Mouse (Mus musculus) liver, adult 2 months (tissue): ENCODE measurements around the gene Brinp1. TPM values are rescaled to one million over a fixed set of nuclear protein-coding genes. Genes with fewer than 3 reads are reported as not detected.

Experiments used
- DNase-seq: peaks from one replicate; pipeline ENCODE4 v3.0.0-alpha.2; 2011; ENCODE audit warnings: low read depth, low spot score; ENCODE audit errors: extremely low read depth
- H3K27ac ChIP-seq: fragments of 200-500 bp; replicated peaks from 2 replicates; pipeline ENCODE4 v1.5.1; 2012; ENCODE audit warnings: low read depth, mild to moderate bottlenecking, control low read depth, inconsistent platforms, low read length; ENCODE audit not compliant: insufficient read depth
- H3K27me3 ChIP-seq: fragments of 200-500 bp; 2 replicates; pipeline ENCODE4 v1.6.1; 2012; ENCODE audit warnings: mild to moderate bottlenecking, moderate library complexity, low read length, inconsistent platforms; ENCODE audit not compliant: control insufficient read depth, insufficient read depth
- H3K36me3 ChIP-seq: fragments of 200-500 bp; 2 replicates; pipeline ENCODE4 v1.6.1; 2012; ENCODE audit warnings: low read length, inconsistent platforms; ENCODE audit not compliant: control insufficient read depth, insufficient read depth
- H3K4me1 ChIP-seq: fragments of 200-500 bp; 2 replicates; pipeline ENCODE4 v1.6.1; 2011; ENCODE audit warnings: low read length; ENCODE audit not compliant: control insufficient read depth, insufficient read depth
- H3K4me3 ChIP-seq: fragments of 200-500 bp; 2 replicates; pipeline ENCODE4 v1.5.1; 2011; ENCODE audit warnings: low read depth, mild to moderate bottlenecking, control low read depth, low read length, moderate library complexity; ENCODE audit not compliant: insufficient read depth
- H3K79me2 ChIP-seq: fragments of 200-500 bp; 2 replicates; pipeline ENCODE4 v1.6.1; 2012; ENCODE audit warnings: inconsistent platforms, mild to moderate bottlenecking, low read length, moderate library complexity; ENCODE audit not compliant: control insufficient read depth, insufficient read depth
- H3K9ac ChIP-seq: fragments of 200-500 bp; 2 replicates; pipeline ENCODE4 v1.6.1; 2012; ENCODE audit warnings: low read depth, mild to moderate bottlenecking, control low read depth, inconsistent platforms, low read length
- CTCF ChIP-seq: fragments of 200-500 bp; IDR thresholded peaks from 2 replicates; pipeline ENCODE4 v1.5.1; 2011; ENCODE audit warnings: low read depth, low read length, control low read depth
- POLR2A ChIP-seq: fragments of 200-500 bp; IDR thresholded peaks from 2 replicates; pipeline ENCODE4 v1.6.1; 2011; ENCODE audit warnings: low read length, control low read depth; ENCODE audit not compliant: insufficient read depth; ENCODE audit errors: extremely low read depth
- WGBS: fragments of 180-500 bp; shearing (Covaris S2); methylation state at CpG from one replicate; pipeline ENCODE4 v1.1.7; 2018; 5-methylcytosine and 5-hydroxymethylcytosine counted together
- polyA plus RNA-seq: library from polyadenylated mRNA; depleted of rRNA; stranded (reverse); fragments of >200 nt; gene quantifications from 2 replicates; pipeline ENCODE4 v1.2.3, GENCODE M21; 2012
- total RNA-seq: library from RNA; depleted of rRNA; stranded (reverse); fragments of >200 nt; gene quantifications from 2 replicates; pipeline ENCODE4 v1.2.3, GENCODE M21; 2014

The Brinp1 gene
- total and polyA plus RNA-seq, 2 experiments, result not detected

DNA sequence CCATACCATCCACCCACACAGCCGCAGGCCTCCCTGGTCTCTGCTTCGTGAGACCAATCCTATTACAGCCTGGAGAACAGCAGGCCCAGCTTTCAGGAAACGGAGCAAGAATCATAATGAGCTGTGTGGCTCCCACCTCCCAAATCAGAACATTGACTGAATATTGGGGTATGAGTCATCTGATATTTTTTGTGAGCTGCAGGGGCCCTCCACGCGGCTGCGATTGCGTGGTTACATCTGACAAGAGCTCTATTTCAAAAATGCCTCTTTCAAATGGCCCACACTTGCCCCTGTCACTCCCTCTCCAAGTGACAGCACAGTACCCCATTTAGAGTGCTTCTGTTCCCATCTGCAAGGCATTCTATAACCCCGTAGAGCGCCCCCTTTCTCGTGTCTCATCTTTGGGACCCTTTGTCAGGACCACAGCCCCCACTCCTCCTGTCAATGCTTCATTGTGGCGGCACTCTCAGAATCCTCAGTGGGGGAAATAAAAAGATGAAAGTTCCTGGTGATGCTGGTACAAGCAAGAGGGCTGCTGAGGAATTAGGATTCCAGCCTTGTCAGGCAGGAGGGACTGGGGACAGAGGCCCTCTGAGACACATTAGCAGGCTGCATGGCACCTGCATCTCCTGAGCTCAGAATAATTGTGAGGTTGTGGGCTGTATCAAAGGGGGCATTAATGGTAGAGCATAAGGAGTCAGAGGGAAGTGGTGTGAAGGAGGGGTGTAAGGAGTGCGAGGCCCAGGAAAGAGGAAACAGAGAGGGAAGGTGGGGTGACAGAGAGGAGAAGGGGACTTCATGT lies 188.2 kb downstream of the Brinp1 start:
- no peak for DNase-seq
- Histone ChIP-seq H3K4me3 (no peak overlapping the region), H3K36me3 (no peaks in the 10 kb centered on the region), H3K27ac (no peak overlapping the region), H3K4me1 (no peaks in the 10 kb centered on the region), H3K79me2 (no peaks in the 10 kb centered on the region), H3K27me3 (no peaks in the 10 kb centered on the region), H3K9ac (no peak overlapping the region)
- TF ChIP-seq CTCF (no peak), POLR2A (no peak)
- WGBS, result 78% methylated on average over 12 of the region's 12 CpGs

DNA sequence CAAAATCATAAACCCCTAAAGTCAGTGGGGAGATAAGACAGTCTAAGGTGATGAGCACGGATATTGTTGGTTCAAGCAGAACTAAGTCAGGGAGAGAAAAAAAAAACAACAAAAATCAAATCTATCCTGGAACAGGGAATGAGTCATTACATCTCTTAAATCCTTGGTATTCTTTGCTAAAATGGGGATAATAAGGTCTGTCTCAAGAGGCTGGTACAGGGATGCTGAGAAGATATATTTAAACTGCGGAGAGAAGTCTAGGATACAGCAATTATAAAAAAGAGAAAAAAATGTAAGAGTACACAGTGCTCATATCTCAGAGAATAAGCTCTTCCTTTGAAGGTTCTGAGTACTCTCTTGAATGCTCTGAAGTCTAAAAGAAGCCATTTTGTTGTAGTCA lies 189.3 kb downstream of the Brinp1 start:
- no peak for DNase-seq
- Histone ChIP-seq H3K79me2 (no peaks in the 10 kb centered on the region), H3K27me3 (no peaks in the 10 kb centered on the region), H3K4me1 (no peaks in the 10 kb centered on the region), H3K27ac (no peak overlapping the region), H3K9ac (no peak overlapping the region), H3K36me3 (no peaks in the 10 kb centered on the region), H3K4me3 (no peak overlapping the region)
- TF ChIP-seq POLR2A (no peak), CTCF (no peak)
- WGBS, result 87% methylated on average over 2 of the region's 2 CpGs

DNA sequence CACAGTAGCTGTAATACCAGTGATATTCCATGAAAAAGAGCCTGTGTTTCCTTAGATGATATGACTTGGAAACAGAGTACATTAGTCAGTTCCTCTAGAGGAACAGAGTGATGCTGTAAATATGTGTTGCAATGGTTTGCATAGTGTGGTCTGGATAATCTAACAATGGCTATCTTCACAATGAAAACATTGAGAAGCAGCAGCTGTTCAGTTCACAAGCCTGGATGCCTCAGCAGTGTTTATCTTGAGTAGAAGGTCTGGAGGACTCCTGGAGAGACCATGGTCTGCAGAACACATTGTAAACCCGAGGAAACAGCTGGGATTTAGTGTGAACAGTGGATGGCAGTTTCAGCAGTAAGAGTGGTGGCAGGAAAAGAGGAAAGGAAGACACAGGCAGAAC lies 233.2 kb downstream of the Brinp1 start:
- WGBS, result 9% methylated on average over 1 of the region's 1 CpGs
- TF ChIP-seq POLR2A (no peak), CTCF (no peak)
- H3K4me3 ChIP-seq, result no peak overlapping the region

More for the DNA sequence above, 233.2 kb downstream of the Brinp1 start:
- Histone ChIP-seq H3K9ac (no peak overlapping the region), H3K27me3 (no peaks in the 10 kb centered on the region), H3K36me3 (no peaks in the 10 kb centered on the region), H3K4me1 (no peaks in the 10 kb centered on the region), H3K27ac (no peak overlapping the region), H3K79me2 (no peaks in the 10 kb centered on the region)
- no peak for DNase-seq
